Mouse (Mus musculus) stomach, postnatal 0 days (tissue): Measurements from ENCODE around the gene Rdx.

ENCODE experiments used
- CTCF ChIP-seq: IDR thresholded peaks from 2 replicates; pipeline ENCODE4 v1.5.1; 2016; ENCODE audit warnings: antibody characterized with exemption, low read depth, mild to moderate bottlenecking, moderate library complexity
- EP300 ChIP-seq: optimal IDR thresholded peaks from 2 replicates; pipeline ENCODE3; 2016; ENCODE audit warnings: antibody characterized with exemption

DNA sequence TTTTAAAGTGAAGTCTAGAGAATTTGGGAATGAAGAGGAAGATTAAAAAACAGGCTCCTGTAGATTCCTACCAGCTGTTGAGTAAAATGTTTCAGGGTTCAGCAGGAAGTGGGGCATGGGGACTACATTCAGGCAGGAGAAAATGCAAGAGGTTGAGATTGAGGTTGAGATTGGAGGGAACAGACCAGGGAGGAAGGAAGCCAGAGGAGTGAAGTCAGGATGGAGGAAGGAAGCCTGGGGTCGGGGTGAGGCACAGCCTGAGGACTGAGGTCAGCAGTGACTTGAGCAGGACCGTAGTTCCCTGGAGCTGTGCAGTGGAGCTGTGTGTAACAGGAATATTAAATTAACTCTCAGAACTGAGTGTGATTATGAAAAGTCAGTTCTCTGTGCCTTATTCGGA is 48.7 kb downstream of the Rdx start:
- TF ChIP-seq CTCF (no peak), EP300 (no peak)
